Mouse (Mus musculus) urinary bladder, postnatal 10 days (tissue): Measurements from ENCODE around the gene Slc26a5.

ENCODE experiments used
- DNase-seq: peaks from one replicate; pipeline ENCODE4 v3.0.0; 2022; ENCODE audit warnings: low spot score

Slc26a5 gene

DNA sequence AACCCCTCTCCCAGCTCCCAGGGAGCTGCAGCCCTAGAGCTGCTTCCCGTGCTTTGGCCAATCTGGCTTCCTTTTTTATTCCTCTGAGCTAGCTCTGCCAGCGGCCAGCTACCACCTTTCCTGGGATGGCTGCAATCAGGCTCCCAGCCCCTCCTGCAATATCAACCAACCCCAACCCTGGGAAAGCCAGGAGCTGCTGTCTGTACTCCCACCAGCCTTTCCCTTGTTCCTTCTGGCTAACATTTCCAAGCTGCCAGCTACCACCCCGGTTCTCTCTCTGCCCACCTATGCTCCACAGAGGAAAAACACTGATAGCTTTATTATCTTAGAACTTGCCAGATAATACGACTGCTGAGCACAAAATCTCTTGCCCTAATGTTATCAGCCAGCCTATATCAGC, 60.6 kb downstream of the Slc26a5 start:
- DNase-seq = no peak

GRCm38 (mm10) chr5:21803691-21804188, 61.7 kb downstream of the Slc26a5 start:
- DNase-seq = no peak

DNA sequence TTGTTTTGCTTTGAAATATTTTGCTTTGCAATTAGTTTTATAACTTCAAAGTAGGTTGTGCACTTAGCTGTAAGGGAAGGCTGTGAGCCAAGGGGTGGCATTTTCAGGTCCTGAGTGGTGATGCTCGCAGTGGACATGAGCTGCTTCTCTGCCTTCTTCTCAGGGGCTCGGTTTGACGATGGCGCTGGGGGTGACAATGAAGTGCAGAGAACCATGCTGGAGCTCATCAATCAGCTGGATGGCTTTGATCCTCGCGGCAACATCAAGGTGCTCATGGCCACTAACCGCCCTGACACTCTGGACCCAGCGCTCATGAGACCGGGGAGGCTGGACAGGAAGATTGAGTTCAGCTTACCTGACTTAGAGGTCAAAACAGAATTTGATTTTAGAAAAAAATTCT, 62.5 kb downstream of the Slc26a5 start:
- no peak for DNase-seq

DNA sequence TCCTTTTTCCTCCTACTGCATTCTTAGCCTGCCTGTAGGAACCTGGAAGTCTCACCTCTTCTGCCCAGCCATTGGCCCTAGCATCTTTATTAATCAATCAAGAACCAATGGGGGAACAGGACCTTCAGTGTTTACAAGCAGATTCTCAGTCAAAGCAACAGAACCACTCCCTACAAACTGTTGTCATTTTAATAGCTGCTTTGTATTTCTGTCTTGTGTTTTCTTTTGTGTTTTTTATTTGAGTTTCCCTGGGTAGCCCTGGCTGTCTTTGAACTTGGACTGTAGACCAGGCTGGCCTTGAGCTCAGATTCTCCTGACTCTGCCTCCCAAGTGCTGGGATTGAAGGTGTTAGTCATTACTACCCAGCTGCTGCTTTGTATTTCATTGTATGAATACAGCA, 73.2 kb downstream of the Slc26a5 start:
- no peak for DNase-seq

DNA sequence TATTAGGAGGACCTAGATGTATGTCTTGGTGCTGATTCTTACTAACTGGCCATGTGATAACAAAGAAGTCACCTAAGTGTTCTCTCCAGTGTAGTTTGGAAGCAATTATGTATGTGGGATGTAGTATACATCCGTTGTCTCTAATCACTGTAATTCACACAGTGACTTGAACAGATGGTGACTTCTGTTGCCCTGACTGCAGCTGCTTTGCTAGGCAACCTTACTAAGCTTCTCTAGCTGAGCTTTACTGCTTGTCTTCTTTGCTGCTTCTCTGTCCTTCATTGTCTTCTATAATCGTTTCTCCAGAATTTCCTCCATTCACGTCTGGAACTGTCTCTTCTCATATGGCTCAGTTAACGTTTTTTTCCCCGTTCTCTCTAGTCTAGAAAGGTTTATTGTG, 76.3 kb downstream of the Slc26a5 start:
- no peak for DNase-seq

DNA sequence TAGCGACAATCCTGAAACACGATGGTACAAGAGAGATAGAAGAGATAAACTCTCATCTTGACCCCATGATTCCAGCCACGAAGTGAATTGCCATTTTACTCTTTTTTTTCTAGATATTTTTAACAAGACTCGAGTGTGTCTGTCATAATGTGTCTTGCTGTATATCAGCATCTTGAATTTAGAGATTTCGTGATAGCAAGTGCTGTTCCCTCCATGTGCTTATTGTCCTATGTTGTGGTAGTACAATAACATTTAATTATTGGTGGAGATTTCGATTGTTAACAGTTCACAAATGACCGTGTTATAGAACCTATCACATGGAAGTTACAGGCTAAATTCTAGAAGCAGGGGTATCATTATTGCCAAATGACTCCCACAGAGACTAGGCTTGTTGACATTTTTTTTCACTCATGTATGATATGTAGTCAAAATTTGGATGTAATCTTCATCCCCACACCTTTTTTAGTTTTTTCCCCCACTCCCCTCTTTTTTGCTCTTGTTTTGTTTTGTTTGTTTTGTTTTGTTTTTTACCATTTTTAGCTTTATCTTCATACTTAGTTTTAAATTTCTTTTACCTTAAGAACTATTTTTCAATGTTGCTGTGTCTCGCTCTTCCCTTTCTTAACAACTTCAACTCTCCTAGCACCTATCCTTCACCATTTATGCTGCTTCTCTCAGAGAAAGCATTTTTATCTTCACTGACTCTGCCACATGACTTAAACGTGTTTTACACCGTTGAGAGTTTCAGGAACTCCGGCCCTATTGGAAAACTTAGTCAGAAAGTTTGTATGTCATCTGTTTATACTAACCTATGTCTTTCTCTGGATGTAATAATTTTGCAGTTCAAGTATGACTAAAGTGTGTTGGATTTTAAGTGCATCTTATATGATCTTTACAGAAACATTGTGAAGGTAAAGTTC, 78.0 kb downstream of the Slc26a5 start:
- DNase-seq = no peak

- peak; percentile 72 for DNase-seq
These were observed 78.9 kb downstream of the Slc26a5 start for GRCm38 (mm10) chr5:21786258-21787185.

GRCm38 (mm10) chr5:21785776-21786175, 79.6 kb downstream of the Slc26a5 start:
- DNase-seq = no peak

GRCm38 (mm10) chr5:21785053-21785452, 80.4 kb downstream of the Slc26a5 start, which contains the start of the genes Dnajc2 and Psmc2:
Gene Dnajc2 (minus strand): TSS chr5:21785251.
Gene Psmc2 (plus strand): TSS chr5:21785283.
- peak; percentile 39 for DNase-seq

- no peak for DNase-seq
These were observed 81.0 kb downstream of the Slc26a5 start for GRCm38 (mm10) chr5:21784161-21785052.

DNA sequence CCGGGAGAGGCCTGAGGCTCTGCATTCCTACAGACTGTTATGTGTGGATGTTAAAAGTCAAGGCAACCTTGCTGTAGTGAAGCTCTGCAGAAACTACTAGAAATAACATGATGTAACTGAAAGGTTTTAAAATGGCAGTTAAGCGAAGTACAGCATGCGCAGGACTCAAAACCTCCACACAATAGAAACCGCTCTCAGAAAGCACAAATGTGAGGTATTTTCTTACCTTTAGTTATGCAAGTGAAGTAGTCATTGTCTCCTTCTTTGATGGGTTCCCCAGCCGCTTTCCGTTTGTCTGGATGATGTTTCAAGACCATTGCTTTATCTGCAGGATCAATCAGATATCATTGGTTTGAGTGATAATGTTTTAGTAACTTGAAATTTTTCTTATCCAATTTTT, 88.9 kb downstream of the Slc26a5 start:
- DNase-seq = no peak

DNA sequence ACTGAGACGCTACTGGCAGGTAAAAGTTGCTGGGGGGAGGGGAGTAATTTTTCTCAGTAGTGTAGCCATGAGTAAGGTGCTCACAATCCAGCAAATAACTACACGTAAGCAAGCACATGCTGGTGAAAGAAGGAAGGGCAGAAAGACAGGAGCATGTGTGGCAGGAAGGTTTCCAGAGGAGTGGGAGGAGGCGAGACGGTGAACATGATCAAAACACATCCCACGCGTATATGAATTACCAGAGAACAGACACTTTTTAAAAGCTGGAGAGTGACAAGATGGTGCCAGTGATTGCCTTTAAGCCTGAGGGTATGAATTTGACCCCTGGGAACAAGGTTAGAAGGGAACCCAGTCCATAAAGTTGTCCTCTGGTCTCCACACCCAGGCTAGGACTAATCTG, 95.6 kb downstream of the Slc26a5 start:
- DNase-seq = no peak

- no peak for DNase-seq
These were observed 96.9 kb downstream of the Slc26a5 start for GRCm38 (mm10) chr5:21768506-21768905.
